Mouse (Mus musculus): ENCODE results near the gene Glul.
"Not testable (repeated sequence)": the region's sequence is repeated elsewhere in the genome, so short reads cannot be mapped to it uniquely, and the experiment has no call there.

Gene Glul

DNA sequence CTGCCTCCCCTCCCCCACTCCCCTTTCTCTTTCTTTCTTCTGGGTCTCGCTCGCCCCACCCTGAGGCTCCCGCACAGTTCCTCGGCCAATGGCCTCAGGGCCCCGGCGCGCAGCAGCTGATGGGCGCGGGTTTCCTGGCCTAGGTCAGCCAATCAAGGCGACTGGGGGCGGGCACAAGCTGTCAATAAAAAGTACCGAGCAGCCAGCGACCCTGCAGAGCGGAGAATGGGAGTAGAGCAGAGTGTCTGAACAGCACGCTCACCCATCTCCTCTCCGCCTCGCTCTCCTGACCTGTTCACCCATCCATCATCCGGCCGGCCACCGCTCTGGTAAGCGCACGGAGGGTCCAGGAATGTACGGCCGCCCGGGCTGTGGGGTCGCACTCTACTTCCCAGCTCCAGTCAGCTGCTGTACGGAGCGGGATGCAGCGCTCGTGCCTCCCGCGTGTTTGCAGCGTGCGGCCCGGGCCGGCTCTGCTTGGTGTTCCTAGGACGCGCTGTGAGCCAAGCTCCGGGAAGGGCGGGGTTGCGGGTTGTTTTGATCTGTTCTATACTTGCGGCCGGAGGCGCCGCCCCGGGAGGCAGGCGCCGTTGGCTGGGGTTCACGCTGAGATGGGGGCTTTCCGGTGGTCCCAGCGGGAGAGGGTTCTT is at the start of gene Glul, which contains the start of gene Teddm2:
Gene Glul (plus strand): TSS at position 214 of the 650 bp plus-strand sequence.
Gene Teddm2 (minus strand): TSS at position 498 of the 650 bp plus-strand sequence.
- peak; percentile 93 for DNase-seq

DNA sequence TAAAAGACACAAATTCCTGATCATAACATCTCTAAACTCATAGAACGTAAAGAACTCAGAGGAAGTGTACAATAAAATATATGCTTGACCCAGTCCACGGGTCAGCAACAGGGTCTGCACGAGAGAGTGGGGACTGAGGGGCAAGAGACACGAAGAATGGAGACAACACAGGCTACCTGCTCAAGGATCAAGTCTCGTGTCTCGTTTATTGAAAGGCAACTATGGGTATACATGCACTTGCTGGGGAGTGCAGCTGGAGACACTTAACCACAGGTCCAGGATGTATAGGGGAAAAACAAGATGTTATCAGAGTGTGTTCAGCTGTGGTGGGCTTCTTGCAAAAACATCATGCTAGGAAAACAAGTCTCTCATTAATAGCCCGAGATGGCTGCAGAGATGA is 47.0 kb upstream of the Glul start:
- DNase-seq = not testable (repeated sequence)

DNA sequence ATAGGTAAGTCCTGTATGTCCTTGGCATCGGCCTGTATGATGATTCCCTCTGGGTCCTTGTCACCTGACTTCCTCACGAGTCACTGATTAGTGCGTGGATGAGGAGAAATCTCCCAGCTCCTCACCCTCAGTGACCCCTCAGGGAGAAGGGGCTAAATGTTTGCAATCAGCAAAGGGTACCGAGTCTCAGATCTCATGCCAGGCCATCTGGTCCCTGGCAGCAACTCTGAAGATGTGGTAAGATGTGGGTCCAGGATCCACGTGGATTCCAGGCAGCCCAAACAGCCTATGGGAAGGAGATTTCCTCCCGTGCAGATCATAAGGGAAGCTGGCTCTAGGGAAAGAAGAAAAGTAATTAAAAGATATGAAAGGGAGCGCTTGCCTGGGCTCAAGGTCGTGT is 43.8 kb upstream of the Glul start:
- no peak for DNase-seq

DNA sequence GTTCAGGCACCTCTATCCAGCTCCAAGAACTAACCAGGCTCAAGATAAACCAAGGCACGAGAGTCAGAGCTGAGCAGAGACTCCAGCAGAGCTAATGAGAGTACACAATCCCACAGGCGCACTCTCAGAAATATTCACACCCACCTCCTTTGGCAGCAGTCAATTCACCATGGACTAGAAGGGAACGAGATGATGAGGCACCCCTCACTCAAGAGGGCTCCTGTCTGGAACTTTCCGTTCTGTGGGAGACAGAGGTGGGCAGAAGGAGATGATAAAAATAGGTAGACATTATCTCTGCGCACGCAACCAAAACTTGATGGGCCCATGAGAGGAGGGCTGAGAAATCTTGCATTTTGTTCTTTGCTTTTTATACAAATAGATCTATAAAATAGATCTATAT is 25.7 kb upstream of the Glul start, which contains the start of gene Teddm1b:
Gene Teddm1b (plus strand): TSS at position 301 of the 400 bp plus-strand sequence.
- DNase-seq = no peak

DNA sequence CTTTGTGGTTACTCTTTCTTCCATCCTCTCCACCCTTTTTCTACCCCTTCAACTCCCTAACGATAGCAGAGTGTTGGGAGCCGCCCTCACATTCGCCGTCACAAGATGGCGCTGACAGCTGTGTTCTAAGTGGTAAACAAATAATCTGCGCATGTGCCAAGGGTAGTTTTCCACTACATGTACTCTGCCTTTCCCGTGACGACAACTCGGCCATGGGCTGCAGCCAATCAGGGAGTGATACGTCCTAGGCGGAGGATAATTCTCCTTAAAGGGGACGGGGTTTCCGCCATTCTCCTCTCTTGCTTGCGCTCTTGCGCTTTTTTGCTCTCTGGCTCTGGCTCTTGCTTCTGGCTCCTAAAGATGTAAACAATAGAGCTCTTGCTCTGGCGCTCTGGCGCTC is 19.4 kb upstream of the Glul start:
- not testable (repeated sequence) for DNase-seq

DNA sequence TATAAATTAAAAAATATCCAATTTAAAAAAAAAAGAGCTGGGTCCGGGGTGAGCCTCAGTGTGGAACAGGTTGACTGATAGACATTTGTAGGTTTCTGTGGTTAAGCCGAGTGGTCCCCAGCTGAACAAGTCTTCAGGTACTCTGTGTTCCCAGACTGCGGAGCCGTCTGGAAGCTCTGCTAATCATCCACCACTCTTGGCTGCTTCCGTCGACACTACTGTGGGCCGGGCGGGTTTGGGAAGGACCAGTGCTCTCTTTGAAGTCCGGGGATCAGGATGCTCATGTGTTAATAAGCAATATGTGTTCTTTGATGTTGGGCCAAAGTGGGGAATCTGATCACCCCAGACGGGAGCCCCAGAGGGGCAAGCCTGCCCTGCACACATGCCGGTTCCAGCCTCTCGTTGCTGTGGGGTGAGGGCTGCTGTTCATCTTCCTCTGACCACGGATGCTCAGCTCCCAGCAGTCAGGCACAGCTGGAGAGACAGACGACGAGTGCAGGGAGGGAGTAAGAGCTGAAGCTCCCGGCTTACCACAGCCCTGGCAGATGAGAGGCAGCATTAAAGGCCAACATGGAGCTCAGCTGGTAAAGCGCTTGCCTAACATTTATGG is 13.6 kb upstream of the Glul start:
- DNase-seq = no peak

DNA sequence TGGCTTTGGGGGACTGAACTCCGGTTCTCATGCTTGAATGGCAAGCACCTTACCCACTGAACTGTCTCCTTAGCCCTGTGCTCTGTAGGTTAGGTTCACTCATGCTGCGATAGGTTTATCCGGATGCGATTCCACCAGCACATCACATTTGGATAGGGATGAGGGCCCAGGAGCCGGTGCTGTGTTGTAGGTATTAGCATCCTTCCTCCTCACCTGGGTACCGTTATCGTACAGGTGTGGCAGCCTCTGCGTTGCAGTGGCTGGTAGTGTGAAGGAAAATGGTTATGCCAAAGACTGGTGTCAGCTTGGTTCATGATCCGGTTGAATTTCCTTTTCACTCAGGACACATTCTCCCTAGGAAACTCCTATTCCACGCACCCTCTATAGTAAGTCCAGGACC is 9.6 kb upstream of the Glul start:
- DNase-seq = no peak

DNA sequence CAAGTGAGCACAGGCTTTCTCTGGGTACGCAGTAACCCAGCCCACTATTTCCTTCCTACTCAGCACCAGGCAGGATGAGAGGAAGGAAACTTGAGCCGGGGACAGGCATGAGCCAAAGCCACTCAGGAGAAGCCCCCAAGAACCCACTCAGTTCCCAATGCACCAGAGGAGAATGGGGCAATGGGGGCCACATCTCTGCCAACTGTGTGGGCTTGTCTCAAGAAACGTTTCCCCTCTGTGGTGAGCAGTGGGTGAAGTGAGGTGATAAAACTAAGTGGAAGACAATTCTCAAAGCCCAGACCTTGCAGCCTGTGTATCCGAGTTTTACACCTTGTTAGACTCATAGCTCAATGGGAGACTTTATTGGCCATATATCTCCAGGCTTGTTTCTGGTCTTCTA is 8.3 kb upstream of the Glul start, which contains the start of gene Teddm1a:
Gene Teddm1a (plus strand): TSS at position 301 of the 400 bp plus-strand sequence.
- DNase-seq = no peak

DNA sequence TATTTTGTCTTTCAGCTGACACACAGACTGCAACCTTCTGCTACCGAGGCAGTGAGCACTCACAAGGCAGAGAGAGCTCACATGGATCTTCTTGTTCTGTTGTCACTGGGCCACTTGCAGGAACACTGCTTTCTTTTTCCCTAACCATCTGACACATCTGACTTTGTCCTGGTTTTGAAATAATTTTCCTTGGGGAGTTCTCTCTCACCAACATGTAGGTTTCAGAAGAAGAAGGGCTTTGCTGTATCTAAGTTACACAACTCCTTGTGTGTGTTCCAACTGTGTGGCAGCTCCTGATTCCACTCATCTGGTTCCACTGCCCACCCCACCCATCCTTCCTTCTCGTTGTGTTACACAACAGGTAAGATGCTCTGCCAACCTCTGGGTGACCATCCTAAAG is 6.0 kb upstream of the Glul start:
- DNase-seq = no peak

DNA sequence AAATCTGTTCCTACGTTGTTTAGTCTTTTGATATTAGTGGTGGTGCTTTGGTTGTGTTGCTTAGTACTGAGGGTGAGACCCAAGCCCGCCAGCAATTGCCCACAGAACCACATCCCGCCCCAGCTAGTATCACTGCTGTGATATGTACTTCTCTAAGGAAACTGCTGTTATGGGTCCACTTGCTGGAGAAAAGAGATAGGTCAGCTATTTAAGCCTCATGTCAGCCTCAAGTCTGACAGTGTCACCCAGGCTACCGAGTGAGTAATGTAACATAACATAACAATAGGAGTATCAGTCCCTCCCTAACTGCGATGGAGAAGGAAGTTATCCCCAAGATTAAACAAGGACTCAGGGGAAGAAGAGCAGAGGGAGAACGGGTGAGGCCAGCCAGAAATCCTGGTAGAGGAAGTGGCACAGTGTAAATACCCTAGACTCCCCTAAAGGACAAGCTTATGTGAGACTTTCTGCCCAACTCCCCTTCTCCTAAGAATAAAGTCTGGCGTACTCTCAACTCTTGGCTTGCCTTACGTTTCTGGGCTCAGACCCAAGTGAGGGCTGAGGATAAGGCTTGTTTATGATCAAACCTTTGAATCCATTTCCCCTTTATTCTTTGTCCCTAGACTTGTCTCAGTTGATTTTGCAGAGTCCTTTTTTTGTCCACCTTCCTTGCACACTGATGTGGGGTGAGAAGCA is 5.4 kb upstream of the Glul start:
- DNase-seq = no peak

DNA sequence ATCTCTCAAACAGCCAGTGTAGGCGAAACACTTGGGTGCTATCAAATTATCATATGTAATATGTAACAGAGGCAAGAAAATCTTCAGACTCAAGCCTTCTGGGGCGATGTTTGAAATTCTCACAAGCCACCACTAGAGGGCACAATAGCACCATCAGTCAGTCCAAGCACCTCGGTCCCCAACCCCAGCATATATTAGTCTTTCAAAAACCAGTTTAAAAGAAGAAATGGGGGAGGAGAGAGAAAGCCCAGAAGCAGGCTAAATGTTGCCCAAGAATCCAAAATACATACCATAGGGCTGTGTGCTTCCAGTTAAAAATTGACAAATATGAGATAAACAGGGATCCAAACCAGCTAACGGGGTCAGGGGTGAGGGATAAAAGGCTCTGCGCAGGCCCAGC is 4.8 kb upstream of the Glul start:
- DNase-seq = peak; percentile 63

DNA sequence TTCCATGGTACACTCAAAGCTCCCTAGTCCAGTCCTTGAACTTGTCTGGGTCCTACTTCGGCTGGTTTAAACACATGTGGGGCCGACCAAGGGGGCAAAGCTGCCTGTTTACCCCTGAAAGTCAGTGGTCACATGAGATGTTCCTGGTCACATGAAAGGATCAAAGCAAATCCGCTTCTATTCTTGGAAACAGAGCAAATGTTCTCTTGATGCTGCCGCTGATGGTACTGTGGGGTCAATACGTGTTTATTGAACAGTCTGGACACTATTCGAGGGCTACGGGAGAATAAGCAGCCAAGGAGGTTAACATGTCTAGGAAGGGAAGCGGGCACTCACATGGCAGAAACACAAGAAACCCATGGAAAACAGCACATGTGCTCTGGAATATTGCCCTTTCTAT is 2.5 kb upstream of the Glul start:
- DNase-seq = no peak

DNA sequence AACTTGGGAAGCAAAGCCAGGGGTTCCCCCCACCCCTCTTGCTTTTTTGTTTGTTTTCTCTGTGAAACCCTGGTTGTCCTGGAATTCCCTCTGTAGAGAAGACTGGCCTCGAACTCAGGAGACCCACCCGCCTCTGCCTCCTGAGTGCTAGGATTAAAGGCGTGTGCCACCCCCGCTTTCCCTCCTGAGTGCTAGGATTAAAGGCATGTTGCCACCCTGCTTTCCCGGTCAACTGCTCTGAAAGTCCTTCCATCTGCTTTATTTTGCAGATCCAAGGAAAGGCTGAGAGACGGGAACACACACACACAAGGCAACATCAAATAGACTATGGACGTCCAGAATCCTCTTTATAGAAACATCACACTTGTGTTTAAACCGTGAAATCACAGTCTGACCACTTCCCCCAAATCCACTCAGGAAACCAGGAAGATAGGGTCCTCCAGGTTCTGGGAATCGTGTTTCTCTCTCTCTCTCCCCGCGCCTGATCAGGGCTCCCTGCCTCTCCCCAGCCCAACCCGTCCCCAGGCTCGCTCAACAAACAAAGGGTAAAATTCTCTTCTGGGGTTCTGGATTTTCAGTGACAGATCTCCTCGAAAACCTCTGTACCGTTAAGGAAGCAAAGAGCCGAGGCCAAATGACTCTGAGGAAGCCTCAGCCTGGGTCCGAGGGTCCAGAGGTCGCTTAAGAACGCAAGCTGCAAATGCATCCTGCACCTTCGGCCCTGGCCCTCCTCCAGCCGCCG is 584 bp upstream of the Glul start:
- peak; percentile 21 for DNase-seq

DNA sequence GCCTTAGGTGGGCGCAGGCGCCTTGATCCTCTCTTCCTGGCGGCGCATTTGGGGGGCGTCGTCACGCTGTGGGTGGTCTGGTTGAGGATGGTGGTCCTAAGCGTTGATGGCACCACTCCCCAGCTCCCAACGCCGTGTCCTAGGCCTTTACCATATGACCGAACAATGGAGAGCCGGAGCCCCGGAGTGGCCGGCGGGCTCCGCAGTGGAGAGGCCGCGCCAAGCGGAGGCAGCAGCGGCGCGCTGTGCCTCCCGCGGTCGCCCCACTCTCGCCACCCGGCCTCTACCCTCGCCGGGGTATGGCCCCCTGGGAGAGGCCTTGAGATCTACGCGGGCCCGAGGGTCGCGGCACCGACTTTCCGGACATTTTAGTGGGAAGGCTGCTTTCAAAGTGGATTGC is 637 bp downstream of the Glul start:
- no peak for DNase-seq

DNA sequence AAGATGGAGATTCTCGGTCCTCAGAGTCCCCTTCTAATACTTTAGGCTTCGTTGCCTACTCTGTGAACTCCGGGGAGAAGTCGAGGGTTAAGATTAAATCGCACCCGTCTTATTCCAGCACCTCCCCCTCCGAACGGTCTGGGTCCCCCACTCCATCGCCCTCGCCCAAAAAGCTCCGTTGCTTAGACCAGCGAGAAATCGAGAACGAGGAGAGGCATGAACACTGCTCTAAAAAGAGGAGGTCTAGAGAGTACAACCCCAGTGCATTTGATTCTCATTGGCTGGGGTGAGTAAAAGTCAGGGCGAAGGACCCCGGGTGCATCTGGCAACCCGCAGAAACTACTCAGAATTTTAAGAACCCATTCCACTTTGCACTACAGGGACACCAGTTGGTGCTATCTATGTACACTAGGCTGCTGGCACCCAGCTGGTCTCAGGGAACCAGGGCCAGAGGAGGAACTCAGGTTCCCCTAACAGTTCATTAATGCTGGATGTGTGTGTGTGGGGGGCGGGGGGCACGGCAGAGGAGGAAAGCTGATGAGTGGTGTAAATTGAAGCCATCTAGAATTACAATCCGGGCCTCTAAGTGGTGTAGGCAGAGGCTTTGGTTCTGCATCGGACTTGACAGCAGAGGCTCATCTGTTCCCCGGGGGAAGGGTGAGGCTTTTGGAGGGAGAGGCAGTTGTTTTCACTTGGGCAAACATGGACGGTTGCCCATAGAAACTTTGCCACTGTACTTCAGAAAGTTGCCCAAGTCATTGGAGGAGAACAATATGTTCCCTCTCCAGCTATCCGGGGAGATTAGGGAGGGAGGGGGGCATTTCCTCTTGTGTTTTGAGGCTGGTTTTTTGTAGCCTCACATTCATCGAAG is 1.4 kb downstream of the Glul start:
- no peak for DNase-seq

DNA sequence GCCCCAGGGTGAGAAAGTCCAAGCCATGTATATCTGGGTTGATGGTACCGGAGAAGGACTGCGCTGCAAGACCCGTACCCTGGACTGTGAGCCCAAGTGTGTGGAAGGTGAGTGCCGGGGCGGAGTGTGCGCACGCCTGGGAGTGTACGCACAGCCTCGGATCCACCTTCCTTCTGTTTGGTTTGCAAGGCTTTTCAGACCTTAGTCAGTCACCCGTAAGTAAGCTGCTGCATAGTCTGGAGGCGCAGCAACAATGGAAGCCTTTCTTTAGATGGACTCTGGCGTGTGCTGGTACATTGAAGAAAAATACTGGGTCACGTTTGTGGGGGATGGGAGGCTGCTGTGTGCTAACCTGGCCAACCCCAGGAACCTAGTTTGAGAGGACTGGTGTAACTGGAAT is 3.3 kb downstream of the Glul start:
- DNase-seq = no peak

DNA sequence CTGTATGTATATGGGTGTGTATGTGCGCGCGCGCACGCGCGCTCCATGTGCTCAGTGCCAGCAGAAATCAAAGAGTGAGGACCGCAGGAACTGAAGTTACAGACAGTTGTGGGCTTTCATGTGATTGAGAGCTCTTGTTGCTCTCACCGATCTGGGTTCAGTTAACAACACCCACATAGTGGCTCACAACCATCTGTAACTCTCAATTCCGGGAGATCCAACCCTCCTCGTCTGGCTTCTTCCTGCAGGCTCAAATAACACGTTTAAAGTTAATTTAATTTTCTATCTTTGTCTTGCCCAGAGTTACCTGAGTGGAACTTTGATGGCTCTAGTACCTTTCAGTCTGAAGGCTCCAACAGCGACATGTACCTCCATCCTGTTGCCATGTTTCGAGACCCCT is 4.5 kb downstream of the Glul start:
- DNase-seq = no peak

DNA sequence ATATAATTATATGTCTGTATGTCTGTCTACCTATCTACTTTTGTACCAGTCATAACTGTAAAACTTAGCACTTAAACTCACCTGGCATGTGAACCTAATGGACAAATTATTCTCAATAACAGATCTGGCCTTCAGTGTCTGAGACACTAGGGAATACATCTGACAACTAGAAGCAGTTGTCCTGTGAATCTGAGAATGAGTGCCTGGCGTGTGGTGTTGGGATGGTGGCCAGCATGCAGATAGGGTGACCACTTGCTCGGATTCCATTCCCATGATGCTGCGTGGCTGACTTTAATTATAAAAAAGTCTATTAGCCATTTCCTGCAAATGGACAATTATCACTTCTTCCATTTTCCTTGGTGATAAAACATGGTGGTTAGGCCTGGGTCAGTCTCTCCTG is 6.1 kb downstream of the Glul start:
- no peak for DNase-seq

DNA sequence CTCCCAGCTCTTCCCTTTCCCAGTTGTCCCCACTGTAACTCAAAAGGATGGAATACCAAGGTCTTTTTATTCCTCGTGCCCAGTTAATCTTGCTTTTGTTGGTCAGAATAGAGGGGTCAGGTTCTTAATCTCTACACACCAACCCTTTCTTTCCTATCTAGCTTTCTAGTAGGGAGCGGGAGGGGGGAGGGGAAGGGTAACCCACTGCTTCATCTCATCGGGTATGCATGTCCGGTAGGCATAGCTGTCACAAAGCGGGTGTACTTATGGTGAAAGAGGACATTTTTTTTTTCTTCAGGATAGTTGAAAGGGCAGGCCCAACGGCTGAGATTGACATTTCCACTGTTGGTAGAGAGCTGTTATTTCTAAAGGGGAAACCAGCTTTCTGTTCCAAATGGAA is 8.5 kb downstream of the Glul start:
- no peak for DNase-seq

DNA sequence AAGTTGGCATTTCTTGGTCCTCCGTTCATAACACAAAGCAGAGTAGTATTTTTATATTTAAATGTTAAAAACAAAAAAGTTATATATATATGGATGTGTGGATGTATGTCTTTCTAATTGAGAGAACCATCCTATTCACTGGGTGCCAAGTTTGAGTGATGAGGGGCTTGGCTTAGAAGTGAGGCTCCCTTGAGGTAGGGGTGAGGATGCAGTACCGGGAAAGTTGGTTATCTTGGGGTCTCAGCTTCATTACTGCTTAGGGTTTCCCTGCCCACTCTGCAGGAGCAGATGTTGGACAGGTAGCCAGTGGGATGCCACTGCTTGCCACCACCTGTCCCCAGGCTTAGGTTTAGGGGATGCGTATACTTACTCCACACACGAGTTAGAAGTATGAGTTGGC is 9.0 kb downstream of the Glul start:
- no peak for DNase-seq

DNA sequence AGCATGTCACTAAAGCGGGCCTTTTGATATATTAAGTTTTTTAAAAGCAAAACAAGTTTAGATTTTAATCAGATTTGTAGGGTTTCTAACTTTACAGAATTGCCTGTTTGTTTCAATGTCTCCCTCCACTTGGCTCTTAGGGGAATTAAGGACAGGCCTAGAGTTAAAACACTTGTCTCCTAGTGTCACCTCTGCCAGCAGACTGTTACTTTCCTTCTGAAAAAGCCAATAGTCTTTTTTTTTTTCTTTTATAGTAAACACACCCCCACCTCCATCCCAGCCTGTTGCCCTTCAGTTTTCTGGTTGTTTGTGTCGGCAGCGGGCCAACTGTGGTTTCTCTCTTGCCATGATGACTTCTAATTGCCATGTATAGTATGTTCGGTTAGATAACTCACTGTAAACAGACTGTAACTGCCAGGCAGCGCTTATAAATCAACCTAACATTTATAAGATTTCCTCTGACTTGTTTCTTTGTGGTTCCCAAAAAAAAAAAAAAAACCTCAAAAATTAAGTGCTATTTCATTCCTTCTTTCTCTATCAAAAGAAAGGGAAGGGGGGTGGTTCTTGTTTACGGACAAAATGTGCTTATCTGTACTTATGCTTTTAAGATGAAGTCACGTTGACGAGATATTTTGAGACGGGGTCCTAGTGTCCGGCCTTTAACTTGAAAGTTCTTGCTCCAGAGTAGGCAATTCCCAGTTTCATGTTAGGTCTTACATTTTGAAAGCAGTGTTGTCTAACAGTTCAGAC is 9.6 kb downstream of the Glul start:
- no peak for DNase-seq

DNA sequence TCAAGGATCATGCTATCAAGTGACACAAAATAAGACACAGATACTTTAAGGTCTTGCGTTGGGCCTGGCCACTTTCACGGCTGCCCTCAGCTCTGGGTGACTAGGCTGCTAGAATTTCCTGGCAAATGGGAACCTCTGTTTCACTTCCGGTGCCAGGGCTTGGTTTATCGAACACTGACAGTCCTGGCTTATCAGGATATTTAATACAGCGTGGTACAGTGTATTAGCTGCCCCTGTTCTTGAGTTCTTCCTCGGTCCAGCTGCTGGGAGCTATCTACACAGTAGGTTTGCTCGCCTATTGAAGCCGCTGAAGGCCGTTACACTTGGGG is 10.2 kb downstream of the Glul start:
- DNase-seq = no peak
